Mouse (Mus musculus): ENCODE measurements at regions not wholly inside any gene's neighbourhood (a gene's known extent, or its start where the extent isn't known, plus 50 kb on each side); places are given as distances from the start of the nearest gene placed in this dataset.

DNA sequence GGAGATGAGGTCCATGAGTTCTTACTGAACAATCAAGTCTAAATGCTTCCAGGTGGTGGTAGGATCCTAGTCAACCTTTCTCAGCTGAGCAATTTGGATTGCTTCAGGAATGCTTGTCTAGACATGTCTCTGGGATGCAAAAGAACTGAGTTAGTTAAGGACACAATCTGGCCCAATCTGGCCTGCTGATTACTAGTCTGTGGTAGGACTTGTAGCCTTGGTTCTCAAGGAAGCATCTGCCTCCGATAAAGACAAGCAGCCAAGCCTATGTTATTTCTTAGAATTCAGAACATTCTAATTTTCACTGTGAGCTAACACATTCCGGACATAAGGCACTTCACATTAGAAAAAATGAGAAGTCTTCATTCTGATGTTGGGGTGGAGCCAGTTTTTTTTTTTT is 298.5 kb downstream of the Cetn3 start:
- TF ChIP-seq CTCF (IDR thresholded peaks at IDR 0.05; ENCODE audit: low read depth): no peak
- TF ChIP-seq EP300 (optimal IDR thresholded peaks at IDR 0.05): no peak
